Mouse (Mus musculus) embryo, embryonic 9.5 days (tissue): ENCODE results near the gene Shd.
"Not testable (repeated sequence)": the region's sequence is repeated elsewhere in the genome, so short reads cannot be mapped to it uniquely, and the experiment has no call there.

ENCODE experiments used
- DNase-seq: peaks from one replicate; pipeline ENCODE4 v3.0.0-alpha.2; 2017; ENCODE audit errors: extremely low spot score

Gene Shd

DNA sequence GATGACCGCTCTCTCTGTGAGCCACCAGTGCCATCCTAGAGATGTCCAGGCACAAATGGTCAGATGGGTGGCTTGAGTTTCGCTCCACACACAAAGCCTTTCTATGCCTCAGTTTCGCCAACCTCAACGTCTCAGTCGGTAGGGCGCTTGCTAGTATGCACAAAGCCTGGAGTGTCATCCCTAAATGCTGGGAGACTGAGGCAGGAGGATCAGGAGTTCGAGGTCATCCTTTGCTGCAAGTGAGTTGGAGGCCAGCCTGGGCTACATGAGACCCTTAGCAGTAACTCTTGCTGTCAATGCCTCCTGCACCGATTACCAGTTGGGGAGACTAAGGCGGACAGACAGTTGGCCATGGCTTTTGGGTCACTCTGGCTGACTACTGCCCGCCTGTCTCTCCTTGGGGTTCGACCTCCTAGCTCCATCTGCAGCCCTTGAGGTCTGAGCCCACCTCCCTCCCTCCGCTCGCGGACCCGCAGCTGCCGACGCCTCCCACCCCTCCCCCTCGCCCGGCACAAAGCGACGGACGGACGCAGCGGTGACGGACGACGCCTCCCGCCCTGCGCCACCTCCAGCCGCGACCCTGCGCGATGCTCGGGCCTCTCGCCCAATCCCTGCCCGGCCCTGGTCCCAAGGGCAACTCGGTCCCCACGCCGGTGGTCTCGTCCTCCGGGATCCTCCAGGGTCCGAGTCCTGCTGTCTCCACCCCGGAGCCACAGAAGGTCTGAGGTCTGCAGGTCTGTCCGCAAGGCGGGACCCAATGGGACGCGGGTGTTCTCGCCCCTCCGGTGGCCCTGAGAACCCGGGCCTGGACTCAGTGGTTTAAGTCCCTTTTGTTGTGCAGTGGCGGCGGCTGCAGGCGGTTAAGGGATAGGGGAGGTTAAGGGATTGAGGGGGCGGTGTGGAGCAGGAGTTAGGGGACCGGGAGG lies at the start of gene Shd:
Shd (plus strand) TSS at position 502 of the 926 bp plus-strand sequence.
- DNase-seq: peak; percentile 85

- peak; percentile 83 for DNase-seq
These were observed 38.4 kb upstream of the Shd start for GRCm38 (mm10) chr17:55931553-55932502.

- DNase-seq: no peak
These were observed 37.6 kb upstream of the Shd start for GRCm38 (mm10) chr17:55932635-55933034.

DNA sequence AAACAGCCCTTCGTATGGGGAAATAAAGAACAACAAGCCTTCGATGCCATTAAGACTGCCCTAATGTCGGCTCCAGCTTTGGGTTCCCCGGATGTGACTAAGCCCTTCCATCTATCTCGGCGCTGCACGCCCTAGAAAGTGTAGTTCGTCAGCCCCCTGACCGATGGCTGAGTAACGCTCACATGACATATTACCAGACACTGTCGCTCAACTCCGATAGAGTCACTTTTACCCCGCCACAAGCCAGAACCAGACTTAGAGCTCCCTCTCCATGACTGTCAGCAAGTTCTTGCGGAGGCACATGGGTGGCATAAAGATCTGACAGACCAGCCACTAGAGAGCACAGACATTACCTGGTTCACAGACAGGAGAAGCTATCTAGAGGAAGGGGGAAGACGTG lies 37.1 kb upstream of the Shd start:
- DNase-seq: no peak

- not testable (repeated sequence) for DNase-seq
These were observed 25.8 kb upstream of the Shd start for GRCm38 (mm10) chr17:55944387-55944865.

DNA sequence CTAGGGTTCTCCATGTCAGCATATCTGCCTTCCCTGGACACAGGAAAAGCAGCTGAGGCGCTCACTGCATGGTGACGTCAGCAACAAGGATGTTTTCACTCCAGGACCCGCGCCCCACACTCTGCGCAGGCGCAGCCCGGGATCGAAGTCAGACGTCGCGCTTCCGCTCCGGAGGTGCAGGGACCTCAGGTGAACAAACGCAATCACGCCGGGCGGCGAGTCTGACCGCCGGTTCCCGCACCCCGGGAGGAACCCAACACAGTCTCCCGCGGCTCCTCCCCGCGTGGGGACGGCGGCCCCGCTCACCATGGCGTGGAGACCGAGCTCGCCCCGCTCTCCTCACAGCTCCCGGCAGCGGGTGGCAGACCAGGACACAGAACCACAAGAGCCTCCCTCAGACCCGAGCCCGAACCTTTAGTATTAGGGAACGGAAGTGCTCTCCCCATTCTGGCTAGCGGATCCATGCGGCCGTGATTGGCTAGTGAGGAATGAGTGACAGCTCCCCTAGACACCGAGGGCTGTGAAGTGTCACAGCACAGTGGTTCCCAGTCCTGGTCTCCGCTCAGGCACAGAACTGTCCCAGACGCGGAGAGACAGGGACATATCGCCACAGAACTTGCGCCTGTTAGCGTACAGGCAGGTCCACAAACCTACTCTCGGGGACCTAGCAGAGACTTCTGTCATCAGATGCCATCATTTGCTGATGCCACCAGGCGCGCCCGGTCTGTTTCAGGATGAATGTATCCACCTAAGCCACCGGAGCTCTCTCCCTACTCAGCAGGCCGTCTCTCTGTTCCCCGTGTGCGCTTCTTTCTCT lies 25.2 kb upstream of the Shd start:
- DNase-seq: peak; percentile 72

GRCm38 (mm10) chr17:55945696-55946095 lies 24.6 kb upstream of the Shd start:
- no peak for DNase-seq

GRCm38 (mm10) chr17:55948647-55949046 lies 21.6 kb upstream of the Shd start:
- DNase-seq: no peak

DNA sequence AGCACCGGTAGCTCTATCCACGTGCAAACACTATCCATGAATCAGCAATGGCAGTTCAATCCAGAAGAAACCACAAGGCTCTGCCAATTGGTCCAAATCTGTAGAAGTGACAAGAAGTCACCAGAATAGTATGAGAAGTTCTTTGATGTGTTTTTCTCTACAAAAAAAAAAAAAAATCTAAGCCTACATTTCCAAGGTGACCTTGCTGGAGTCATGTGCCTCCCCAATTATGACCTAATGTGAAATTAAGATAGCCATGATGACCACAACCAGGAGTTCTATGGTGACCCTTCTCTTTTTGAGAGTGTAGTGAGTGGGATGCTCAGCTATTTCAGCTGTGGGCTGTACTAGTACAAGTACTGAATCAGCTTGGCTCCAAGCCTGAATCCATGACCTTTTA lies 20.9 kb upstream of the Shd start, which contains the start of gene Zfp119b:
Zfp119b (minus strand) TSS at position 101 of the 400 bp plus-strand sequence.
- no peak for DNase-seq

GRCm38 (mm10) chr17:55950601-55951000 lies 19.7 kb upstream of the Shd start:
- DNase-seq: no peak

DNA sequence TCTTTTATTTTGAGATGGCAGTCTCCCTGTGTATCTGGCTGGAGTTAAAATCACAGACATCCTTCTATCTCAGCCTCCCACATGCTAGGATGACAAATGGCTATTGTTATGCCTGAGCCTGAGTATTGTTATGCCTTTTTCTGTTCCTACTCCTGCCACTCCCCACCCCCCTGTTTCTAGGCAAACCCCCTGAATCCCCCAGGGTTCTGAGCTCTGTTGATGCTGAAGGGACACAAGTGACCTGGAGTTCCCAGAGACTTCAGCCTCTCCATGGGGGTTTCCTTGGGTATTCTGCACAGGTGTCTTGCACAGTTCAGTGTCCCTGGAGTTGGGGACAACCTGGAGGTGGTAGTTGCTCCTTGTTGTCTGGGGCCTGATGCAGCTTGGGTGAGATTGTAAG lies 18.2 kb upstream of the Shd start:
- no peak for DNase-seq

- no peak for DNase-seq
These were observed 17.7 kb upstream of the Shd start, which contains the start of gene Ebi3 for GRCm38 (mm10) chr17:55952447-55953027. TSS of gene Ebi3 (plus strand) at chr17:55952640.

DNA sequence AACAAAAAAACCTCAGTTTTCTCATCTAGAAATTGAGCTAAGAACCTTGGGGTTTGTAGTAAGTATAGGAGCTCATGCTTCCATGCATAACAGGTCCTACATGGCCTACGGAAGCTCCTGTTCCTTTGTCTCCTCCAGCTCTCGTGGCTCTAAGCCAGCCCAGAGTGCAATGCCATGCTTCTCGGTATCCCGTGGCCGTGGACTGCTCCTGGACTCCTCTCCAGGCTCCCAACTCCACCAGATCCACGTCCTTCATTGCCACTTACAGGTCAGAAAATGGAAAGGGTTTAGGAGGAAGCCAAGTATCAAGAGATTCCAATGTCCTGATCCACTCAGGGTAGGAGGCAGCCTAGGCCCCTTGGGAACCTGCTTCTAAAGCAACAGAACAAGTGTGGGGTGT lies 16.5 kb upstream of the Shd start:
- DNase-seq: no peak

DNA sequence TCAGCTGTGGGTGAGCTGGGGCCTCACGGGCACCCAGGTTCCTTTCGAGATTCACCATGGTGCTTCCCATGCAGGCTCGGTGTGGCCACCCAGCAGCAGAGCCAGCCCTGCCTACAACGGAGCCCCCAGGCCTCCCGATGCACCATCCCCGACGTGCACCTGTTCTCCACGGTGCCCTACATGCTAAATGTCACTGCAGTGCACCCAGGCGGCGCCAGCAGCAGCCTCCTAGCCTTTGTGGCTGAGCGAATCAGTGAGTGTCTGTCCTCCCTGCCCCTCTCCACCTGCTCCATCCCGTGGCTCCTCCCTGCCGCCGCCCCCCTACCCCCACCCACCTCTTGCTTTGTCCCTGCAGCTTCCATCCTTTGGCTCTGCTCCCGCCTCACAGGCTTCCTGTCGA lies 16.0 kb upstream of the Shd start:
- DNase-seq: no peak

GRCm38 (mm10) chr17:55956129-55956528 lies 14.1 kb upstream of the Shd start:
- DNase-seq: peak; percentile 81

GRCm38 (mm10) chr17:55956591-55956990 lies 13.7 kb upstream of the Shd start:
- no peak for DNase-seq

- peak; percentile 69 for DNase-seq
These were observed 13.1 kb upstream of the Shd start for GRCm38 (mm10) chr17:55957168-55957567.

DNA sequence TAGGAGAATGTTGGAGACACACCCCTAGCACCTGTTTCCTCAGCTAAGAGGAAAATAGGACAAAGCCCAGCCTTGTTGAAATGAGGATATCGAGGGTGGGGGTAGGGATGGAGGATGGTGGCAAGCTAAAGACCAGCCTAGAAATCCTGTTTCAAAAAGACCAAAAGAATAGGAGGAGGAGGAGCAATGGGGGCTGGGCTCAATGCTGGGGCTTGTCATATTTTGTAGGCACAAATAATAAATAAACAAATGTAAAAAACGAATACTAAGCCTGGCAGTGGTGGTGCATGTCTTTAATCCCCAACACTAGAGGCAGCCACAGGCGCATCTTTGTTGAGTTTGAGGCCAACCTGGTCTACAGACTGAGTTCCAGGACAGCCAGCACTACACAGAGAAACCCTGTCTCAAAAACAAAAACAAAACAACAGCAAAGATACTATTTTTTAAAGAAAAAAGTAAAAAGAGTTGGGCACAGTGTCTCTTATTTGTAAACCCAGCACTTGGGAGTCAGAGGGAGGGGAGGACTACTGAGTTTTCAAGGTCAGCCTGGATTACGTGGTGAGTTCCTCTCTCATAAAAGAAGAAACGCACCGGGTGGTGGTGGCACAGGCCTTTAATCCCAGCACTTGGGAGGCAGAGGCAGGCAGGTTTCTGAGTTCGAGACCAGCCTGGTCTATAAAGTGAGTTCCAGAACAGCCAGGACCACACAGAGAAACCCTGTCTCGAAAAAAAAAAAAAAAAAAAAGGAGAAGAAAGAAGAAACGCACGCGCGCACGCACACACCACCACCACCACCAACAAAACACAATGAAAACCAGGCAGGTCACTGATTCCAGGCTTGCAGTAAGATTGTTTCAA lies 12.3 kb upstream of the Shd start:
- no peak for DNase-seq

- no peak for DNase-seq
These were observed 11.7 kb upstream of the Shd start for GRCm38 (mm10) chr17:55958584-55958886.
